Mouse (Mus musculus): ENCODE data around the gene Ppard. TPM values are rescaled to one million over a fixed set of nuclear protein-coding genes. Genes with fewer than 3 reads are reported as not detected.

Ppard gene
- polyA plus RNA-seq, 1 experiment, result 27.1 TPM

GRCm38 (mm10) chr17:28226014-28226413 is 6.5 kb upstream of the Ppard start:
- 3% methylated on average over 21 of the region's 21 CpGs for WGBS
- H3K27me3 ChIP-seq (ENCODE audit: control insufficient read depth, insufficient read depth, low read length), result no peaks in the 10 kb centered on the region
- H3K4me3 ChIP-seq (replicated peaks; ENCODE audit: insufficient read depth, low read depth, low read length), result peak overlapping the region; percentile 21
- peaks cover 6% of the 10 kb centered on the region; the same call in 1 of the 2 replicates for H3K4me1 ChIP-seq (ENCODE audit: control insufficient read depth, insufficient read depth, low read length)
- TF ChIP-seq POLR2A (IDR thresholded peaks at IDR 0.05; ENCODE audit: borderline replicate concordance, insufficient read depth, low read length) (no peak), CTCF (IDR thresholded peaks at IDR 0.05; ENCODE audit: borderline replicate concordance, insufficient read depth, low read depth, low read length) (peak; percentile 98)
- no peak overlapping the region for H3K27ac ChIP-seq (ENCODE audit: insufficient read depth, low read length)
- DNase-seq, result peak; percentile 89

- no peak for DNase-seq
- TF ChIP-seq POLR2A (IDR thresholded peaks at IDR 0.05; ENCODE audit: borderline replicate concordance, insufficient read depth, low read length) (no peak), CTCF (IDR thresholded peaks at IDR 0.05; ENCODE audit: borderline replicate concordance, insufficient read depth, low read depth, low read length) (no peak)
- Histone ChIP-seq H3K4me3 (replicated peaks; ENCODE audit: insufficient read depth, low read depth, low read length) (no peak overlapping the region), H3K27me3 (ENCODE audit: control insufficient read depth, insufficient read depth, low read length) (no peaks in the 10 kb centered on the region), H3K27ac (ENCODE audit: insufficient read depth, low read length) (no peak overlapping the region), H3K4me1 (ENCODE audit: control insufficient read depth, insufficient read depth, low read length) (peaks cover 8% of the 10 kb centered on the region; the same call in 1 of the 2 replicates)
- 88% methylated on average over 6 of the region's 6 CpGs for WGBS
Measured at GRCm38 (mm10) chr17:28230486-28230885, 2.0 kb upstream of the Ppard start.

- no peaks in the 10 kb centered on the region for H3K27me3 ChIP-seq (ENCODE audit: control insufficient read depth, insufficient read depth, low read length)
- DNase-seq, result no peak
- TF ChIP-seq CTCF (IDR thresholded peaks at IDR 0.05; ENCODE audit: borderline replicate concordance, insufficient read depth, low read depth, low read length), result no peak
- no peak for TF ChIP-seq POLR2A (IDR thresholded peaks at IDR 0.05; ENCODE audit: borderline replicate concordance, insufficient read depth, low read length)
- 89% methylated on average over 18 of the region's 18 CpGs for WGBS
- H3K27ac ChIP-seq (ENCODE audit: insufficient read depth, low read length), result no peak overlapping the region
- peaks cover 15% of the 10 kb centered on the region for H3K4me1 ChIP-seq (ENCODE audit: control insufficient read depth, insufficient read depth, low read length)
- no peak overlapping the region for H3K4me3 ChIP-seq (replicated peaks; ENCODE audit: insufficient read depth, low read depth, low read length)
Measured at GRCm38 (mm10) chr17:28231026-28231736, 1.3 kb upstream of the Ppard start.

- peaks cover 16% of the 10 kb centered on the region for H3K4me1 ChIP-seq (ENCODE audit: control insufficient read depth, insufficient read depth, low read length)
- whole genome bisulfite sequencing, result 12% methylated on average over 17 of the region's 17 CpGs
- H3K4me3 ChIP-seq (replicated peaks; ENCODE audit: insufficient read depth, low read depth, low read length), result peak overlapping the region; percentile 62
- TF ChIP-seq CTCF (IDR thresholded peaks at IDR 0.05; ENCODE audit: borderline replicate concordance, insufficient read depth, low read depth, low read length), result no peak
- no peak for TF ChIP-seq POLR2A (IDR thresholded peaks at IDR 0.05; ENCODE audit: borderline replicate concordance, insufficient read depth, low read length)
- no peaks in the 10 kb centered on the region for H3K27me3 ChIP-seq (ENCODE audit: control insufficient read depth, insufficient read depth, low read length)
- H3K27ac ChIP-seq (ENCODE audit: insufficient read depth, low read length), result no peak overlapping the region
- peak in 1 of 2 experiments; percentile 32 for DNase-seq
Measured at GRCm38 (mm10) chr17:28233091-28233731, 711 bp downstream of the Ppard start.

GRCm38 (mm10) chr17:28234641-28235040 is 2.1 kb downstream of the Ppard start:
- H3K27ac ChIP-seq (ENCODE audit: insufficient read depth, low read length), result no peak overlapping the region
- 14% methylated on average over 5 of the region's 5 CpGs for WGBS
- H3K4me1 ChIP-seq (ENCODE audit: control insufficient read depth, insufficient read depth, low read length), result peaks cover 16% of the 10 kb centered on the region
- H3K27me3 ChIP-seq (ENCODE audit: control insufficient read depth, insufficient read depth, low read length), result no peaks in the 10 kb centered on the region
- peak; percentile 58 to 66 for DNase-seq
- no peak overlapping the region for H3K4me3 ChIP-seq (replicated peaks; ENCODE audit: insufficient read depth, low read depth, low read length)
- no peak for TF ChIP-seq CTCF (IDR thresholded peaks at IDR 0.05; ENCODE audit: borderline replicate concordance, insufficient read depth, low read depth, low read length)
- no peak for TF ChIP-seq POLR2A (IDR thresholded peaks at IDR 0.05; ENCODE audit: borderline replicate concordance, insufficient read depth, low read length)

- Histone ChIP-seq H3K4me3 (replicated peaks; ENCODE audit: insufficient read depth, low read depth, low read length) (no peak overlapping the region), H3K27me3 (ENCODE audit: control insufficient read depth, insufficient read depth, low read length) (no peaks in the 10 kb centered on the region), H3K4me1 (ENCODE audit: control insufficient read depth, insufficient read depth, low read length) (peaks cover 16% of the 10 kb centered on the region), H3K27ac (ENCODE audit: insufficient read depth, low read length) (no peak overlapping the region)
- peak in 1 of 2 experiments; percentile 27 for DNase-seq
- whole genome bisulfite sequencing, result 37% methylated on average over 7 of the region's 7 CpGs
- no peak for TF ChIP-seq CTCF (IDR thresholded peaks at IDR 0.05; ENCODE audit: borderline replicate concordance, insufficient read depth, low read depth, low read length)
- no peak for TF ChIP-seq POLR2A (IDR thresholded peaks at IDR 0.05; ENCODE audit: borderline replicate concordance, insufficient read depth, low read length)
Measured at GRCm38 (mm10) chr17:28235982-28236635, 3.6 kb downstream of the Ppard start.

GRCm38 (mm10) chr17:28236636-28237015 is 4.1 kb downstream of the Ppard start:
- Histone ChIP-seq H3K4me1 (ENCODE audit: control insufficient read depth, insufficient read depth, low read length) (peaks cover 18% of the 10 kb centered on the region), H3K27me3 (ENCODE audit: control insufficient read depth, insufficient read depth, low read length) (no peaks in the 10 kb centered on the region), H3K4me3 (replicated peaks; ENCODE audit: insufficient read depth, low read depth, low read length) (no peak overlapping the region), H3K27ac (ENCODE audit: insufficient read depth, low read length) (no peak overlapping the region)
- no peak for TF ChIP-seq CTCF (IDR thresholded peaks at IDR 0.05; ENCODE audit: borderline replicate concordance, insufficient read depth, low read depth, low read length)
- no peak for DNase-seq
- WGBS, result 67% methylated on average over 4 of the region's 4 CpGs
